Mouse (Mus musculus): ENCODE measurements around the gene Rab40c.

- TF ChIP-seq POLR2A (IDR thresholded peaks at IDR 0.05; ENCODE audit: insufficient read length, low read depth): no peak
- TF ChIP-seq TCF3 (IDR thresholded peaks at IDR 0.05; ENCODE audit: insufficient read length, low read depth): no peak
- no peak for TF ChIP-seq MAX (IDR thresholded peaks at IDR 0.05; ENCODE audit: low read depth)
Observed at GRCm38 (mm10) chr17:25895891-25896290, 23.6 kb downstream of the Rab40c start.
